Mouse (Mus musculus) heart, postnatal 0 days (tissue): ENCODE data around the gene Arhgap32. TPM values are rescaled to one million over a fixed set of nuclear protein-coding genes. Genes with fewer than 3 reads are reported as not detected.
A peak's percentile ranks its signal among the peaks of the same experiment; 100 is the strongest.

Experiments used
- ATAC-seq: fragments of 200-750 bp; cut with Nextera tagmentation; 2 replicates; pipeline ENCODE4 v1.8.0; 2017; ENCODE audit warnings: low read depth, moderate number of reproducible peaks, moderate library complexity; ENCODE audit not compliant: insufficient read depth
- DNase-seq: peaks from one replicate; pipeline ENCODE4 v3.0.0-alpha.2; 2016; ENCODE audit warnings: low spot score
- H3K27ac ChIP-seq: fragments of 300-500 bp; sonication (generic); 2 replicates; pipeline ENCODE4 v1.5.1; 2014; ENCODE audit warnings: low read depth, mild to moderate bottlenecking
- H3K27me3 ChIP-seq: fragments of 300-500 bp; sonication (generic); 2 replicates; pipeline ENCODE4 v1.6.1; 2014; ENCODE audit warnings: low read length, mixed read lengths; ENCODE audit not compliant: control insufficient read depth, insufficient read depth
- H3K36me3 ChIP-seq: fragments of 300-500 bp; sonication (generic); replicated peaks from 2 replicates; pipeline ENCODE4 v1.6.1; 2014; ENCODE audit warnings: low read length, mixed read lengths; ENCODE audit not compliant: control insufficient read depth, insufficient read depth
- H3K4me1 ChIP-seq: fragments of 300-500 bp; sonication (generic); 2 replicates; pipeline ENCODE4 v1.6.1; 2014; ENCODE audit warnings: antibody characterized with exemption; ENCODE audit not compliant: control insufficient read depth, insufficient read depth
- H3K4me2 ChIP-seq: fragments of 300-500 bp; sonication (generic); 2 replicates; pipeline ENCODE4 v1.6.1; 2014; ENCODE audit warnings: low read depth, mild to moderate bottlenecking, low read length, moderate library complexity
- H3K4me3 ChIP-seq: fragments of 300-500 bp; sonication (generic); 2 replicates; pipeline ENCODE4 v1.5.1; 2014; ENCODE audit warnings: low read depth, low read length
- H3K9ac ChIP-seq: fragments of 300-500 bp; sonication (generic); replicated peaks from 2 replicates; pipeline ENCODE4 v1.6.1; 2014; ENCODE audit warnings: low read depth, low read length, mixed read lengths
- H3K9me3 ChIP-seq: fragments of 300-500 bp; sonication (generic); replicated peaks from 2 replicates; pipeline ENCODE4 v1.6.1; 2016; ENCODE audit warnings: low read length; ENCODE audit not compliant: control insufficient read depth
- CTCF ChIP-seq: IDR thresholded peaks from 2 replicates; pipeline ENCODE4 v1.5.1; 2016; ENCODE audit warnings: antibody characterized with exemption, control low read depth, low read depth
- EP300 ChIP-seq: IDR thresholded peaks from 2 replicates; pipeline ENCODE4 v1.6.1; 2016; ENCODE audit warnings: antibody characterized with exemption, low read depth
- WGBS: fragments of 180-500 bp; shearing (Covaris S2); extraction: QIAGEN DNeasy Blood & Tissue Kit; methylation state at CpG from one replicate; pipeline ENCODE4 v1.1.7; 2014; 5-methylcytosine and 5-hydroxymethylcytosine counted together
- polyA plus RNA-seq: library from polyadenylated mRNA; unstranded; fragments of >200 nt; fragmentation: Nextera tagmentation; extraction: Ambion mirVana; gene quantifications from 2 replicates; pipeline ENCODE4 v1.2.1, GENCODE M21; 2015
- total RNA-seq: library from RNA; depleted of rRNA; stranded (reverse); fragments of >200 nt; gene quantifications from 2 replicates; pipeline ENCODE4 v1.2.3, GENCODE M21; 2014; ENCODE audit warnings: low replicate concordance

The Arhgap32 gene
- total and polyA plus RNA-seq, 2 experiments from 2014 or later: 1.8 to 9.0 TPM

GRCm38 (mm10) chr9:32192295-32193073 lies 76.5 kb downstream of the Arhgap32 start:
- no peak for DNase-seq
- Histone ChIP-seq H3K4me1 (no peaks in the 10 kb centered on the region), H3K4me3 (no peak overlapping the region), H3K4me2 (no peak overlapping the region), H3K36me3 (peaks cover 4% of the 10 kb centered on the region; the same call in 1 of the 2 replicates), H3K27me3 (no peaks in the 10 kb centered on the region), H3K9ac (no peak overlapping the region), H3K9me3 (no peaks in the 10 kb centered on the region), H3K27ac (no peak overlapping the region)
- ATAC-seq: no peak
- no peak for TF ChIP-seq CTCF
- TF ChIP-seq EP300: no peak
- 74% methylated on average over 5 of the region's 5 CpGs for WGBS

- no peak for TF ChIP-seq EP300
- TF ChIP-seq CTCF: no peak
- Histone ChIP-seq H3K27me3 (no peaks in the 10 kb centered on the region), H3K4me1 (no peaks in the 10 kb centered on the region), H3K27ac (no peak overlapping the region), H3K4me2 (no peak overlapping the region), H3K36me3 (no peaks in the 10 kb centered on the region), H3K9me3 (no peaks in the 10 kb centered on the region), H3K4me3 (no peak overlapping the region), H3K9ac (no peak overlapping the region)
- WGBS: 49% methylated on average over 7 of the region's 7 CpGs
- DNase-seq (no peak), ATAC-seq (no peak)
Observed at GRCm38 (mm10) chr9:32204450-32204990, 88.6 kb downstream of the Arhgap32 start.

GRCm38 (mm10) chr9:32207133-32207532 lies 91.2 kb downstream of the Arhgap32 start:
- no peak overlapping the region for H3K4me3 ChIP-seq
- H3K27ac ChIP-seq: no peak overlapping the region
- no peaks in the 10 kb centered on the region for H3K4me1 ChIP-seq
- no peaks in the 10 kb centered on the region for H3K36me3 ChIP-seq
- H3K4me2 ChIP-seq: no peak overlapping the region
- H3K27me3 ChIP-seq: no peaks in the 10 kb centered on the region
- WGBS: 89% methylated on average over 8 of the region's 8 CpGs
- ATAC-seq: no peak
- no peaks in the 10 kb centered on the region for H3K9me3 ChIP-seq
- no peak for DNase-seq
- no peak overlapping the region for H3K9ac ChIP-seq
- TF ChIP-seq CTCF (no peak), EP300 (no peak)

GRCm38 (mm10) chr9:32208071-32208470 lies 92.1 kb downstream of the Arhgap32 start:
- Histone ChIP-seq H3K27ac (no peak overlapping the region), H3K4me2 (no peak overlapping the region), H3K4me3 (no peak overlapping the region), H3K4me1 (no peaks in the 10 kb centered on the region), H3K27me3 (no peaks in the 10 kb centered on the region), H3K36me3 (no peaks in the 10 kb centered on the region), H3K9me3 (no peaks in the 10 kb centered on the region), H3K9ac (no peak overlapping the region)
- DNase-seq (no peak), ATAC-seq (no peak)
- TF ChIP-seq EP300: no peak
- 94% methylated on average over 5 of the region's 5 CpGs for WGBS

GRCm38 (mm10) chr9:32216820-32217567 lies 101.1 kb downstream of the Arhgap32 start:
- H3K4me1 ChIP-seq: peaks cover 6% of the 10 kb centered on the region
- H3K27ac ChIP-seq: 0 out of 2 replicates have a peak overlapping the region, but pooled peaks have one; percentile 7
- ATAC-seq (no peak), DNase-seq (no peak)
- no peak overlapping the region for H3K9ac ChIP-seq
- WGBS: 60% methylated on average over 5 of the region's 5 CpGs
- H3K4me3 ChIP-seq: no peak overlapping the region
- H3K9me3 ChIP-seq: no peaks in the 10 kb centered on the region
- no peaks in the 10 kb centered on the region for H3K36me3 ChIP-seq
- TF ChIP-seq CTCF (no peak), EP300 (no peak)
- H3K4me2 ChIP-seq: no peak overlapping the region
- H3K27me3 ChIP-seq: no peaks in the 10 kb centered on the region
